Mouse (Mus musculus) ES-CJ7 (cell line): Measurements from ENCODE around the gene Spag7.

ENCODE experiments used
- DNase-seq: peaks from one replicate; pipeline ENCODE4 v3.0.0; 2011; ENCODE audit warnings: low read depth, low spot score

The Spag7 gene

DNA sequence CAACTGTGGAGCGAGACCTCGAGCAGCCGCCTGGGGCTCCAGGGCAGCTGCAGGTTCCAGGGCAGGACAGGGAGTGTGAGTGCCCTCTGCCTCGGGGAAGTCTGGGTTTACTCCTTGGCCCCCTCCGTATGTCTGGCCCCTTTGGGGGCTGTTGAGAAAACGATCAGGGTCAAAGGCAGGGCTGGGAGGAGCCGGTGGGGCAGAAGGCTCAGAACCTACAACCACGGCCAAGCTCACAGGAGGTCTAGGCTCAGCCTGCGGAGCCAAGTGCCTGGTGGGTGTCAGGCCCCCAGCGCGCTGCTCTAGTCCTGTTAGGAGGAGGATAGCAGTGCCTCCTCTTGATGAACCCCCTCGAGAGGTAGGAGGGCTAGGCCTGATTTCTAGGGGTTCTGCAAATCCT is 12.0 kb upstream of the Spag7 start:
- no peak for DNase-seq

DNA sequence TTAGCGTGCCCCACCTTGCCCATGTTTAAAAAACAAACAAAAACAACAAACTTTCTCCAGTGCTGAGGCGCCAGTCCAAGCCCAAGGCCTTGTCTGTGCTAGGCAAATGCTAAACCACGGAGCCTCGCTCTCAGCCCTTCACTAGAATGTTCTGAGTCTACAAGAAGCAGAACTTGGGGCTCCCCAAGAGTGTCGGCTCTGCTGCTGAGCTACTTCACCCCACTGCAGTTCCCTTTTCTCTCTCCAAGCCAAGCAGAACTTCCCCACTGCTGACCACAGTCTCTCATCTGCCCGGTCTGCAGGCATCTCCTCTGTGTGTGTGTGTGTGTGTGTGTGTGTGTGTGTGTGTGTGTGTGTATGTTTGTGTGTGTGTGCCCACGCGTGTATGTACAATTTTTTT is 10.7 kb upstream of the Spag7 start:
- DNase-seq = no peak

- no peak for DNase-seq
Measured at GRCm38 (mm10) chr11:70679361-70679760, 10.1 kb upstream of the Spag7 start.

- DNase-seq = no peak
Measured at GRCm38 (mm10) chr11:70678576-70678975, 9.4 kb upstream of the Spag7 start.

GRCm38 (mm10) chr11:70678092-70678491 is 8.9 kb upstream of the Spag7 start:
- no peak for DNase-seq

DNA sequence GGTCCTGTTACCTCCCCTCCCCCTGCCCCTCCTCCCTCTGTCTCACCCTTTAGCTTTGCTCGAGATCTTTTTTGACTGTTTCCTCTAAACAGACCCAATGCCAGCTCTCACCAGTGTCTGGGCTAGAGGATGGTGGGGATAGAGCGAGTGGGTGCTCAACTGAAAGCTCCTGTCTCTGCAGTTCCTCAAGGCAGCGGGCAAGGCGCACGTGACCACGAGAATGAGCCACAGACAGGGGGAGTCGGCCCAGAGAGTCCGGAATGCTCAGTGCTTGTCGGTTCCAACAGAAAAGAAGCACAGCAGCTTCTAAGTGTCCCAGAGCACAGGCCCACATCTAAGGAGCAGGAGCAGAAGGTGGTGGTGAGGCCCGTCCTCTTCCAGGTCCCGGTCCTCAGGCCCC is 5.3 kb upstream of the Spag7 start:
- no peak for DNase-seq

- no peak for DNase-seq
Measured at GRCm38 (mm10) chr11:70674014-70674413, 4.8 kb upstream of the Spag7 start.

DNA sequence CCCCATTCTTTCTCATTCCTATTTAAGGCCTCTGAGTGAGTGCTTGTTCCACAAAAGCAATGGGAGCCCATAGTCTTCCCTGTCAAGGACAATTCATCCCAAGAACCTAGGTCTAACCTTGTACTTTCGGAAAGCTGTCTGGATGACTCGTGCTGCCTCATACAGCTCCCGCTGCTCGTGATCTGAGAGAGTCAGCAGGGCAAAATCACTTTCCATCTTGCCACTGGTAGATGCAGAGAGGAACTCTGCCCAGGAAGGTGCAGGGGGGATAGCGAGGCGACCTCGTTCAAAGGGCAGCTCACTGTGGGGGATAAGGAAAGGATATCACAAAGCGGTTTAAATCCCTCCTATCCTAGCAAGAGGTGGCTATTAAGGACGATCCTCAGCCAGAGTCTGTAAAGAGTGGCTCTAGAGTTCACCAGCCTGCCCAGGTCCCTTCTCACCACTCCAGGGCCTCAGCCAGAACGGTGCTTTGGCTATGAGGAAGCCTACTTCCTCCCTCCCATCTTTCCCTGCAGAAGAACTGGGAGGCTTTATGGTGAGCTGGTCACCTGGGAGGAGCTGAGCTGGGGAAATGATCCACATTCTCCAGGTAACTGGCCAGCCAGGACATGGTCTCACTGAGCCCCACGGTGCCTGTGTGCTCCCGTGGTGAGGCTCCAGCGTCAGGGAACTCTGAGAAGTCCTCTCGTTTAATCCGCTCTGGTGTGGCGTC is 2.3 kb upstream of the Spag7 start:
- DNase-seq = no peak

- DNase-seq = no peak
Measured at GRCm38 (mm10) chr11:70670483-70670882, 1.3 kb upstream of the Spag7 start.

DNA sequence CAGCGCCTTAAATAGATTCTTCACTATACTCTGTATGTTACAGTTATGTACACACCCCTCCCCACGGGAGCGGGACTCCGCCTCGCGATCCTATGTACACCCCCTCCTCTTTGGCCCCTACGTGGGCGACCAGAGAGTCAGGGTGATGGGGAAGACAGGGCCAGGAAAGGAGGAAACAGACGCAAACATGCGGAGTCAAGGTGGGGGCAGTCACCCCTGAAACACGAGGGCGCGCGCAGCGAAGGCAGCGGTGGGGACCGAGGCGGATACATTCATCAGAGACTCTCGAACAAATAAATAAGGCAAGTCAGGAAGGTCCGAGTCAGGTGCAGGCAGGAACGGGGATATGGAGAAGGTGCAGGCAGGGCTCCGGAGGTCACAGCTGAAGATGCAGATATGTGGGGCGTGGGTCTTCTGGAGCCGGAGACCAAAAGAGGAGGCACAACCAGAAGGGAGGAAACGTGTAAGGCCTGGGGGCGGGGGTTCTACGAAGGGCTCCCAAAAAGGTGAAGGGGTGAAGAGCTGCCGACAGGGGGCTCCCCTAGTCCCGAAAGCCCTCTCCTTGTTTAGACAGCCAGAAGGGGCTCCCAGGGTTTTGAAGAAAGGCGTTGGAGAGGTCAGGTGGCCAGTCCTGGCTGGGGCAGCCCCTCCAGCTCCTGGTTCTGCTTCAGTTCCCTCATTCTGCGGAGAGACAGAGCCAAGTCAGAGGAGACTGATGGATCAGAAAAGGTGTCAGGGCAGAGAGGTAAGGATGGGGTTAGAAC is 548 bp upstream of the Spag7 start:
- peak; percentile 94 for DNase-seq

- DNase-seq = no peak
Measured at GRCm38 (mm10) chr11:70668335-70668770, 863 bp downstream of the Spag7 start.

GRCm38 (mm10) chr11:70667271-70668150 is 1.7 kb downstream of the Spag7 start:
- DNase-seq = no peak

GRCm38 (mm10) chr11:70666687-70667086 is 2.5 kb downstream of the Spag7 start:
- DNase-seq = no peak

DNA sequence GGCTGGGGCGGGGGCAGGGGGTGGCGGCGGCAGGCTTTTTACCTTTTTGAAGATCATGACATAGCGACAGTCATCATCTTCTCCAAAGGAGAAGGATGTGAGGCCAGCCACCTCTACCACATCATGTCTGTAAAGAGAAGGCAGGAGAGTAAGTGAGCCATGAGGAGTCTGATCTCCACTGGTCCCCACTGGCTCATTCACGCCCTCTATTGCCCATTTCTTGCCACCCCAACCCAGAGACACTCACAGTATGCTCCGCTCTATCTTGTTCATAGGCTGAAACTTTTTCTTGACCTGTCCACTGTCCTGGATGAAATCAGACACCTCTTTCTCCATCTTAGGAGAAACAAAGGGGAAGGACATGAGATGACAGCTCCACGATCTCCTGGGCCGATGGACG is 4.5 kb downstream of the Spag7 start:
- no peak for DNase-seq

- no peak for DNase-seq
Measured at GRCm38 (mm10) chr11:70663957-70664356, 5.3 kb downstream of the Spag7 start.

DNA sequence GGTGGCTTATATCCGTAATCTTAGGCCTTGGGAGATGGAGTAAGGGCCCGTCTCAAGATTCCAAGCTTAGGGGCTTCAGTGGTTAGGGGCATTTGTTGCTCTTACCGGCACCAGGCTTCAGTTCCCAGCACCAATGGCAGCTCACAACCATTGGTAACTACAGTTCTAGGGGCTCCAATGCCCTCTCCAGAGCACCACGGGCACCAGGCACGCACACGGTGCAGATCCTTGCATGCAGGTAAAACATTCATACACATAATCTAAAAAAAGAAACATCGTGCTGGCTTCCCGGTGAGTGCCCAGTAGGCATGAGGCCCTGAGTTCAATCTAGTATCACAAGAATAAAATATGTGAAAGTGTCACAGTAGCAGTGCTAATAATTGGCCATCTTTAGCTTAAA is 6.1 kb downstream of the Spag7 start:
- no peak for DNase-seq

GRCm38 (mm10) chr11:70660571-70660970 is 8.6 kb downstream of the Spag7 start:
- DNase-seq = no peak

DNA sequence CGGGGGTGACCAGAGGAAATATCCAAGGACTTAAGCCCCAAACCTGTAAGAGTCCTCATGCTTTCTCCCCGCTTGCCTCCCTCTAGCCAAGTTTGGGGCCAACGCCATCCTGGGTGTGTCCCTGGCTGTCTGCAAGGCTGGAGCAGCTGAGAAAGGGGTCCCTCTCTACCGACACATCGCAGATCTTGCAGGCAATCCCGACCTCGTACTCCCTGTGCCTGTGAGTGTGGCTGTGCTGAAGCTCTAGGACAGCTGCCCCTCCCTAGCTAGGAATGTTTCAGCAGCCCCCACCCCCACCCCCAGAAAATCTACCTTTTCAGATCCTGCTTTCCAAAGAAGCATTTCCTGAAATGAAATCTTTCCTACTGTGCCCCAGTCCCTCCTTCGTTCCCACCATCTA is 10.3 kb downstream of the Spag7 start:
- peak; percentile 44 for DNase-seq

DNA sequence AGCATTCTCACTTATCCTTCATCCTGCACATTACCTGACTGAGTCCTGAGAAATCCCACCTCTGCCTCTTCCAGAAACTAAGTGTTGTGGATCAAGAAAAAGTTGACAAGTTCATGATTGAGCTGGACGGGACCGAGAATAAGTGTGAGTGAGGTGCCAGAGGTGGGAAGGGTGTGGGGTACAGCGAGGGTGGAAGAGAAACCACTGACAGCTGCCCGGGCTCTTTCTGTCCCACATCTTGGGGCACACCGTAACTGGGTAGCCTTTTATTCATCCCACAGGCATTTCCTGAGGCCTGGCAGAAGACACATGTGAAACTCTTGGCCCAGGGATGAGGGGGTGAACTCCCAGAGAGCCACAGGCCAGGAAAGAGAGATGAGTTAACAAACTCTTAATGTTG is 10.7 kb downstream of the Spag7 start:
- no peak for DNase-seq

GRCm38 (mm10) chr11:70657991-70658390 is 11.2 kb downstream of the Spag7 start:
- no peak for DNase-seq

- DNase-seq = no peak
Measured at GRCm38 (mm10) chr11:70657573-70657972, 11.6 kb downstream of the Spag7 start.

DNA sequence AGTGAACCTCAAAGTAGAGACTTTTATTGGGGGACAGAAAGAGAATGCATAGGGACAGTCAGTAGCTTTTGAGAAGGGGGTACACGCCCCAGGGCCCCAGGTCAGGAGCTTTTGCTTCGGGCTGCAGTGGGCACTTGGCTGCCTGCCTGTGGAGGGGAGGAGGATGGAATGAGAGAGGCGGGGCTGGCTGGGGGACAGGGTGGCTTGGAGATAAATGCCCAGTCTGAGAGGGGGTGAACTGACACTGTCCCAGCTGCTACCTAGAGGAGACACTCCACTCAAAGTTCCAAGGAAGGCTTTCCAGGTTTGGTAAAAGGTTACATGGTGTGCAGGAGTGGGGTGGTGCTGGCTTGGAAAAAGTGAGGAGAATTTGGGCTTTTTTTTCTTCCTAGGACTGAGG is 12.3 kb downstream of the Spag7 start, which contains the start of gene Eno3:
Gene Eno3, plus strand, starts transcription at position 239 of the 400 bp plus-strand sequence.
- no peak for DNase-seq
